Mouse (Mus musculus) liver, embryonic 14.5 days (tissue): ENCODE measurements around the gene Fgd4. TPM values are rescaled to one million over a fixed set of nuclear protein-coding genes. Genes with fewer than 3 reads are reported as not detected.
"Not testable (repeated sequence)": the region's sequence is repeated elsewhere in the genome, so short reads cannot be mapped to it uniquely, and the experiment has no call there.

Experiments used
- ATAC-seq: fragments of 200-750 bp; cut with Nextera tagmentation; 2 replicates; pipeline ENCODE4 v1.8.0; 2017; ENCODE audit warnings: moderate number of reproducible peaks, mild to moderate bottlenecking, moderate library complexity; ENCODE audit not compliant: insufficient read depth
- DNase-seq, 3 experiments: peaks; one replicate each; pipeline ENCODE4 v3.0.0-alpha.2; 2012 to 2013; ENCODE audit warnings: low read depth in 3 of 3, low spot score in 3 of 3
- H3K27ac ChIP-seq: fragments of 300-500 bp; sonication (generic); 2 replicates; pipeline ENCODE4 v1.5.1; 2014; ENCODE audit warnings: moderate library complexity, mild to moderate bottlenecking, control low read depth, inconsistent platforms
- H3K27me3 ChIP-seq: fragments of 300-500 bp; sonication (generic); 2 replicates; pipeline ENCODE4 v1.6.1; 2014; ENCODE audit warnings: mild to moderate bottlenecking, low read length, moderate library complexity; ENCODE audit not compliant: control insufficient read depth, insufficient read depth
- H3K36me3 ChIP-seq: fragments of 300-500 bp; sonication (generic); replicated peaks from 2 replicates; pipeline ENCODE4 v1.6.1; 2014; ENCODE audit warnings: low read depth; ENCODE audit not compliant: control insufficient read depth, insufficient read depth
- H3K4me1 ChIP-seq, 2 experiments: fragments of 200-500 bp in 1 of 2; fragments of 300-500 bp in 1 of 2; sonication (generic) in 1 of 2; replicated peaks; 2 replicates each; pipeline ENCODE4 v1.6.1; 2012 to 2014; ENCODE audit warnings: antibody characterized with exemption in 1 of 2, inconsistent platforms in 1 of 2, low read length in 1 of 2; ENCODE audit not compliant: control insufficient read depth in 2 of 2, insufficient read depth in 2 of 2
- H3K4me2 ChIP-seq: fragments of 300-500 bp; sonication (generic); 2 replicates; pipeline ENCODE4 v1.6.1; 2014; ENCODE audit warnings: low read depth, mild to moderate bottlenecking, control low read depth, moderate library complexity
- H3K4me3 ChIP-seq, 2 experiments: fragments of 200-500 bp in 1 of 2; fragments of 300-500 bp in 1 of 2; sonication (generic) in 1 of 2; 2 replicates each; pipeline ENCODE4 v1.5.1; 2012 to 2014; ENCODE audit warnings: low read depth in 2 of 2, low read length in 2 of 2, mild to moderate bottlenecking in 2 of 2, control low read depth in 1 of 2, inconsistent platforms in 1 of 2, moderate library complexity in 1 of 2; ENCODE audit not compliant: insufficient read depth in 1 of 2
- H3K9ac ChIP-seq: fragments of 300-500 bp; sonication (generic); replicated peaks from 2 replicates; pipeline ENCODE4 v1.6.1; 2014; ENCODE audit warnings: mild to moderate bottlenecking, control low read depth, moderate library complexity
- H3K9me3 ChIP-seq: fragments of 300-500 bp; sonication (generic); 2 replicates; pipeline ENCODE4 v1.6.1; 2016; ENCODE audit warnings: low read length, mixed read lengths; ENCODE audit not compliant: control insufficient read depth
- CTCF ChIP-seq: IDR thresholded peaks from 2 replicates; pipeline ENCODE4 v1.5.1; 2016; ENCODE audit warnings: antibody characterized with exemption, low read depth, control low read depth
- EP300 ChIP-seq: IDR thresholded peaks from 2 replicates; pipeline ENCODE4 v1.6.1; 2016; ENCODE audit warnings: antibody characterized with exemption, low read depth
- WGBS: fragments of 180-500 bp; shearing (Covaris S2); extraction: QIAGEN DNeasy Blood & Tissue Kit; methylation state at CpG from one replicate; pipeline ENCODE4 v1.1.7; 2014; ENCODE audit not compliant: insufficient replicate concordance; 5-methylcytosine and 5-hydroxymethylcytosine counted together
- polyA plus RNA-seq, 2 experiments: library from polyadenylated mRNA; depleted of rRNA in 1 of 2; stranded (reverse) in 1 of 2; unstranded in 1 of 2; fragments of >200 nt; fragmentation: Nextera tagmentation in 1 of 2; extraction: Ambion mirVana in 1 of 2; gene quantifications; 2 replicates each; pipeline versions ENCODE4 v1.2.1 to v1.2.3; 2012 to 2014

Fgd4 gene
- polyA plus RNA-seq, 2 experiments: 0.75 to 1.7 TPM

- no peak overlapping the region for H3K4me2 ChIP-seq
- TF ChIP-seq CTCF: no peak
- TF ChIP-seq EP300: no peak
- H3K27ac ChIP-seq: no peak overlapping the region
- no peak overlapping the region for H3K4me3 ChIP-seq
- H3K36me3 ChIP-seq: no peaks in the 10 kb centered on the region
- WGBS: 42% methylated on average over 3 of the region's 3 CpGs
- no peaks in the 10 kb centered on the region for H3K27me3 ChIP-seq
- H3K9ac ChIP-seq: no peak overlapping the region
- ATAC-seq: no peak
- DNase-seq: no peak
- H3K9me3 ChIP-seq: no peaks in the 10 kb centered on the region
- no peaks in the 10 kb centered on the region for H3K4me1 ChIP-seq
These were observed 98.9 kb downstream of the Fgd4 start for GRCm38 (mm10) chr16:16501491-16501890.

- no peaks in the 10 kb centered on the region for H3K27me3 ChIP-seq
- H3K4me3 ChIP-seq: no peak overlapping the region
- DNase-seq (no peak), ATAC-seq (no peak)
- no peaks in the 10 kb centered on the region for H3K36me3 ChIP-seq
- no peak for TF ChIP-seq CTCF
- 58% methylated on average over 2 of the region's 2 CpGs for WGBS
- no peak overlapping the region for H3K9ac ChIP-seq
- H3K4me2 ChIP-seq: no peak overlapping the region
- no peaks in the 10 kb centered on the region for H3K4me1 ChIP-seq
- no peak overlapping the region for H3K27ac ChIP-seq
- no peaks in the 10 kb centered on the region for H3K9me3 ChIP-seq
These were observed 99.4 kb downstream of the Fgd4 start for GRCm38 (mm10) chr16:16500926-16501325.

- Histone ChIP-seq H3K9me3 (no peaks in the 10 kb centered on the region), H3K4me2 (no peak overlapping the region), H3K27me3 (no peaks in the 10 kb centered on the region), H3K36me3 (no peaks in the 10 kb centered on the region), H3K27ac (no peak overlapping the region), H3K4me3 (no peak overlapping the region), H3K4me1 (no peaks in the 10 kb centered on the region), H3K9ac (no peak overlapping the region)
- ATAC-seq (no peak), DNase-seq (no peak)
- no peak for TF ChIP-seq CTCF
- no peak for TF ChIP-seq EP300
These were observed 101.6 kb downstream of the Fgd4 start for GRCm38 (mm10) chr16:16498798-16499197.

GRCm38 (mm10) chr16:16485523-16486043 lies 114.8 kb downstream of the Fgd4 start:
- Histone ChIP-seq H3K9me3 (no peaks in the 10 kb centered on the region), H3K4me3 (no peak overlapping the region), H3K36me3 (no peaks in the 10 kb centered on the region), H3K27ac (no peak overlapping the region), H3K27me3 (no peaks in the 10 kb centered on the region), H3K4me1 (no peaks in the 10 kb centered on the region), H3K9ac (no peak overlapping the region), H3K4me2 (no peak overlapping the region)
- no peak for DNase-seq
- no peak for ATAC-seq
- WGBS: 52% methylated on average over 1 of the region's 1 CpGs
- no peak for TF ChIP-seq CTCF
- TF ChIP-seq EP300: no peak

- no peak for DNase-seq
- TF ChIP-seq CTCF: no peak
- no peak for TF ChIP-seq EP300
- no peak overlapping the region for H3K4me2 ChIP-seq
- no peaks in the 10 kb centered on the region for H3K27me3 ChIP-seq
- no peak overlapping the region for H3K27ac ChIP-seq
- no peaks in the 10 kb centered on the region for H3K4me1 ChIP-seq
- no peak overlapping the region for H3K4me3 ChIP-seq
- no peaks in the 10 kb centered on the region for H3K9me3 ChIP-seq
- no peak for ATAC-seq
- no peak overlapping the region for H3K9ac ChIP-seq
- 71% methylated on average over 4 of the region's 4 CpGs for WGBS
- H3K36me3 ChIP-seq: no peaks in the 10 kb centered on the region
These were observed 115.7 kb downstream of the Fgd4 start for GRCm38 (mm10) chr16:16484601-16485000.

GRCm38 (mm10) chr16:16473451-16473850 lies 126.9 kb downstream of the Fgd4 start:
- H3K4me2 ChIP-seq, H3K9ac ChIP-seq, DNase-seq, H3K4me1 ChIP-seq, H3K27ac ChIP-seq, H3K27me3 ChIP-seq, H3K9me3 ChIP-seq, H3K4me3 ChIP-seq, ATAC-seq, H3K36me3 ChIP-seq: not testable (repeated sequence)
- WGBS: 75% methylated on average over 10 of the region's 10 CpGs
